Mouse (Mus musculus) E14TG2a.4 (cell line): Measurements from ENCODE around the gene Clasp1.

Experiments used
- H3K27me3 ChIP-seq: 2 replicates; pipeline ENCODE4 v1.6.1; 2014; ENCODE audit warnings: low read length, control low read depth; ENCODE audit not compliant: insufficient read depth
- H3K36me3 ChIP-seq: 2 replicates; pipeline ENCODE4 v1.6.1; 2014; ENCODE audit warnings: low read length, control low read depth; ENCODE audit not compliant: insufficient read depth
- H3K4me1 ChIP-seq: replicated peaks from 2 replicates; pipeline ENCODE4 v1.6.1; 2014; ENCODE audit warnings: low read depth, low read length, control low read depth
- H3K4me3 ChIP-seq: replicated peaks from 2 replicates; pipeline ENCODE4 v1.5.1; 2014; ENCODE audit warnings: mild to moderate bottlenecking, low read length
- H3K9me3 ChIP-seq: 2 replicates; pipeline ENCODE4 v1.6.1; 2014; ENCODE audit warnings: low read length, control low read depth
- CTCF ChIP-seq: conservative IDR thresholded peaks from 2 replicates; pipeline ENCODE4 v1.5.1; 2014; ENCODE audit warnings: low read length
- NANOG ChIP-seq: IDR thresholded peaks from 2 replicates; pipeline ENCODE4 v1.6.1; 2014; ENCODE audit warnings: borderline replicate concordance, low read length, mixed read lengths
- POU5F1 ChIP-seq: IDR thresholded peaks from 2 replicates; pipeline ENCODE4 v1.6.1; 2014; ENCODE audit warnings: low read length, borderline replicate concordance

The Clasp1 gene

DNA sequence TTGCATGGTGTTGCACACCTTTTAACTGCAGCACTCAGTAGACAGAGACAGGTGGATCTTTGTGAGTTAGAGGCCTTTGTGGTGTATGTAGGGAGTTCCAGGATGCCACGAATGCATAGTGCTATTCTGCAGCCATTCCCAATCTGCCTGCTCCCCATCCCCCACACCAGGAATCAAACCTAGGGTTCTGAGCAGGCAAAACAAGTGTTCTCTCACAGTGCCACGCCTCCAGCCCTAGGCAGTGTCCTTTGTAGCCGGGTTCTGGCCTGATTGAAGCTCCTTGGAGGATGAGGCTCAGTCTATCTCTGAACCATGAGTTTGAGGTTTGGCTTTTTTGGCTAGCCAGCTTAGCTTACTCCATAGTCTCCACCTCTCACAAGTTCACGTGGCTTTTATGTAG, 256.8 kb downstream of the Clasp1 start:
- Histone ChIP-seq H3K4me1 (peaks cover 95% of the 10 kb centered on the region), H3K27me3 (no peaks in the 10 kb centered on the region), H3K4me3 (peak overlapping the region; percentile 7), H3K9me3 (no peaks in the 10 kb centered on the region), H3K36me3 (peaks cover 75% of the 10 kb centered on the region)
- TF ChIP-seq POU5F1: no peak
- TF ChIP-seq CTCF: no peak
- TF ChIP-seq NANOG: no peak

DNA sequence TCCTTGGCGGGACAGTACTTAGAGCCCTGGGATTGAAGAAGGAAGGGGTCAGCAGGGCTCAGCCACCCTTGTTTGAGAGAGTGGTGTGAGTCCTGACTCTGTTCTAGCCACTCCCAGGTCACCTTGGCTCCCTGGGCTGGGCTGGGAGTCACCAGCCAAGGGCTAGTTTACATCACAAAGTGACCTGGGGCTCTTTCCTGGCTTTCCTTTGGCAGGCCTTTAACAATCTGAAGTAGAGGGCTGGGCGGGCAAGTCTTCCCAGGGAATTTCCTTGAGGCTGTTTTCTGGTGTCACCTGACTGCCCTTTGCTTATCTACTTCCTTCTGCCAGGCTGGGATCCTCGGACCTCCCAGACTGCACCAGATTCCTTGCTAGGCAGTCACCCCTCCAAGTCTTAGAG, 259.2 kb downstream of the Clasp1 start:
- H3K4me3 ChIP-seq: peak overlapping the region; percentile 7; the same call in 1 of the 2 replicates
- peaks cover 96% of the 10 kb centered on the region for H3K4me1 ChIP-seq
- H3K27me3 ChIP-seq: no peaks in the 10 kb centered on the region
- H3K36me3 ChIP-seq: peaks cover 64% of the 10 kb centered on the region
- TF ChIP-seq NANOG: peak; percentile 27
- TF ChIP-seq POU5F1: 0 out of 2 replicates have a peak, but pooled peaks have one; percentile 24
- no peak for TF ChIP-seq CTCF
- no peaks in the 10 kb centered on the region for H3K9me3 ChIP-seq

- TF ChIP-seq CTCF: no peak
- TF ChIP-seq POU5F1: no peak
- no peak for TF ChIP-seq NANOG
- Histone ChIP-seq H3K4me1 (peaks cover 95% of the 10 kb centered on the region), H3K36me3 (peaks cover 72% of the 10 kb centered on the region), H3K4me3 (peak overlapping the region; percentile 65), H3K9me3 (no peaks in the 10 kb centered on the region), H3K27me3 (no peaks in the 10 kb centered on the region)
These were observed 261.3 kb downstream of the Clasp1 start for GRCm38 (mm10) chr1:118649933-118650770.

- peak overlapping the region; percentile 65 for H3K4me3 ChIP-seq
- TF ChIP-seq CTCF (no peak), NANOG (no peak), POU5F1 (no peak)
- H3K27me3 ChIP-seq: no peaks in the 10 kb centered on the region
- peaks cover 95% of the 10 kb centered on the region for H3K4me1 ChIP-seq
- H3K36me3 ChIP-seq: peaks cover 72% of the 10 kb centered on the region
- no peaks in the 10 kb centered on the region for H3K9me3 ChIP-seq
These were observed 261.9 kb downstream of the Clasp1 start for GRCm38 (mm10) chr1:118650771-118651080.

GRCm38 (mm10) chr1:118658716-118659115, 269.9 kb downstream of the Clasp1 start:
- H3K4me3 ChIP-seq: no peak overlapping the region
- no peaks in the 10 kb centered on the region for H3K27me3 ChIP-seq
- no peak for TF ChIP-seq NANOG
- no peak for TF ChIP-seq POU5F1
- no peak for TF ChIP-seq CTCF
- H3K4me1 ChIP-seq: peaks cover 86% of the 10 kb centered on the region
- peaks cover 97% of the 10 kb centered on the region for H3K36me3 ChIP-seq
- no peaks in the 10 kb centered on the region for H3K9me3 ChIP-seq

DNA sequence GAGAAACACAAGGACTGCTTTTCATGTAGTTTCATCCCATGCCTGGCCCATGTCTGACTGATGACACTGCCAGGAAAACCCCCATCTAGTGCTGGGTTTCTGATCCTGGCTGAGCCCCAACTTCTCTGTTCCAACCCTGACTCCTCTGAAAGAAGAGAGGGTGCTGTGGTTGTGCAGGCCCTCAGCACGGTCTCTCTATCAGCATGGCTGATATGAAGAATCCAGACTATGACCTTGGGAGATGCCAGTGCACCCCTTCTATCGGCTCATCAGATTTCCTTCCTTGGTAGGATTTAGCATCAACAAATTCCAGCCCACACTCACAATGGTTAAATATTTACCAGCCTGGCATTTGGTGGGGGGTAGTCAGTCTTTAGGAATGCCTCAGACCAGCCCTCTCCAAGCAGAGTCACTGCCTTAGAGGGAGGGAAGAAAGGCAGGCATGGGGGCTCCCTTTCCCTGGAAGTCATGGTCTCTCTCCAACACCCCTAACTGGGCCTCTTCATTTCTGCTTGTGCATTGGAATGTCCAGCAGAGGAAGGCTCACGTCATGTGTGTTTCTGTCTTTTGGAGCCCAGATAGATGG, 272.1 kb downstream of the Clasp1 start:
- peaks cover 65% of the 10 kb centered on the region for H3K4me1 ChIP-seq

More for the DNA sequence above, 272.1 kb downstream of the Clasp1 start:
- Histone ChIP-seq H3K36me3 (peaks cover 96% of the 10 kb centered on the region), H3K27me3 (no peaks in the 10 kb centered on the region), H3K9me3 (no peaks in the 10 kb centered on the region), H3K4me3 (no peak overlapping the region)
- TF ChIP-seq NANOG: no peak
- no peak for TF ChIP-seq CTCF
- TF ChIP-seq POU5F1: no peak
